Mouse (Mus musculus): Measurements from ENCODE around the gene Trio.

Trio gene

GRCm38 (mm10) chr15:27991892-27992593 lies 33.6 kb downstream of the Trio start:
- DNase-seq (ENCODE audit: low read depth, low spot score) = no peak

GRCm38 (mm10) chr15:27991066-27991701 lies 34.5 kb downstream of the Trio start:
- DNase-seq (ENCODE audit: low read depth, low spot score) = no peak

- no peak for DNase-seq (ENCODE audit: low read depth, low spot score)
Measured at GRCm38 (mm10) chr15:27987979-27988378, 37.7 kb downstream of the Trio start.

- no peak for DNase-seq (ENCODE audit: low read depth, low spot score)
Measured at GRCm38 (mm10) chr15:27984881-27985280, 40.8 kb downstream of the Trio start.

- no peak for DNase-seq (ENCODE audit: low read depth, low spot score)
Measured at GRCm38 (mm10) chr15:27981764-27982500, 43.7 kb downstream of the Trio start.

- no peak for DNase-seq (ENCODE audit: low read depth, low spot score)
Measured at GRCm38 (mm10) chr15:27981258-27981657, 44.4 kb downstream of the Trio start.

GRCm38 (mm10) chr15:27980436-27980835 lies 45.2 kb downstream of the Trio start:
- no peak for DNase-seq (ENCODE audit: low read depth, low spot score)

- no peak for DNase-seq (ENCODE audit: low read depth, low spot score)
Measured at GRCm38 (mm10) chr15:27976950-27977349, 48.7 kb downstream of the Trio start.

- DNase-seq (ENCODE audit: low read depth, low spot score) = no peak
Measured at GRCm38 (mm10) chr15:27976366-27976765, 49.3 kb downstream of the Trio start.

GRCm38 (mm10) chr15:27974637-27975036 lies 51.0 kb downstream of the Trio start:
- DNase-seq (ENCODE audit: low read depth, low spot score) = no peak

- no peak for DNase-seq (ENCODE audit: low read depth, low spot score)
Measured at GRCm38 (mm10) chr15:27968183-27968582, 57.5 kb downstream of the Trio start.

GRCm38 (mm10) chr15:27967128-27967876 lies 58.3 kb downstream of the Trio start:
- DNase-seq (ENCODE audit: low read depth, low spot score) = no peak

- DNase-seq (ENCODE audit: low read depth, low spot score) = no peak
Measured at GRCm38 (mm10) chr15:27964877-27965276, 60.8 kb downstream of the Trio start.

GRCm38 (mm10) chr15:27963506-27963905 lies 62.1 kb downstream of the Trio start:
- DNase-seq (ENCODE audit: low read depth, low spot score) = no peak

GRCm38 (mm10) chr15:27960642-27961041 lies 65.0 kb downstream of the Trio start:
- DNase-seq (ENCODE audit: low read depth, low spot score) = no peak

- DNase-seq (ENCODE audit: low read depth, low spot score) = no peak
Measured at GRCm38 (mm10) chr15:27957867-27958266, 67.8 kb downstream of the Trio start.

GRCm38 (mm10) chr15:27955614-27956013 lies 70.0 kb downstream of the Trio start:
- DNase-seq (ENCODE audit: low read depth, low spot score) = no peak

GRCm38 (mm10) chr15:27954356-27954755 lies 71.3 kb downstream of the Trio start:
- DNase-seq (ENCODE audit: low read depth, low spot score) = no peak

GRCm38 (mm10) chr15:27953570-27953969 lies 72.1 kb downstream of the Trio start:
- DNase-seq (ENCODE audit: low read depth, low spot score) = no peak

GRCm38 (mm10) chr15:27951195-27951594 lies 74.5 kb downstream of the Trio start:
- DNase-seq (ENCODE audit: low read depth, low spot score) = no peak

GRCm38 (mm10) chr15:27949196-27949595 lies 76.5 kb downstream of the Trio start:
- no peak for DNase-seq (ENCODE audit: low read depth, low spot score)

- no peak for DNase-seq (ENCODE audit: low read depth, low spot score)
Measured at GRCm38 (mm10) chr15:27947880-27948279, 77.8 kb downstream of the Trio start.

All from CD4-positive helper T cell, adult 2 months (primary cell).